Mouse (Mus musculus): ENCODE results near the gene Dand5. TPM values are rescaled to one million over a fixed set of nuclear protein-coding genes. Genes with fewer than 3 reads are reported as not detected.
A peak's percentile ranks its signal among the peaks of the same experiment; 100 is the strongest.

Dand5 gene
- total RNA-seq (2021) (10 to 100 TPM; 11.2 to 12.3 TPM), polyA plus RNA-seq (2012; rRNA removed) (6.1 and 7.6 TPM in 2 replicates)
- long read RNA-seq, partial matches to known transcripts = 0 of 14 reads
- long read RNA-seq, other reads (novel, unspliced or antisense) = 14 of 14 reads

DNA sequence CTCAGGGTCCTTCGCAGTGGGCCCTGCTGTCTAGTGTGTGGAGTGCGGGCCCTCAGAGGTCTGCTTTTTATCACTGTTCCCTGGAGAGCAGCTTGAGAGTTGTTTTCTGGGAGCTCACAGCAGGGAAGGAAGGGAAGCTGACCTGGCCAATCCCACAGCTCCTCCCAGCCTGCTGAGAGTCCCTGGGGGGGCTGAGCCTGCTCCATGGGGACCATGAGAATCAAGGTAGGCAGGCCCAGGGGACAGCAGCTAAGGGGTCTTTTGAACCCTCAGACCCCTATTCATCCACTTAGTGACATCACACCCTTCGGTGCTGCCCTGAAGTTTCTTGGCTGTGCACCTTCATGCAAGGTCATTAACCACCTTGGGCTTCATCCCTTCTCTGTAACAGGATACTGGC lies at the start of gene Dand5:
Gene Dand5, minus strand, starts transcription at position 101 of the 400 bp plus-strand sequence.
- H3K9ac ChIP-seq (ENCODE audit: low read depth, low read length) = no peak within 1 kb of the TSS

DNA sequence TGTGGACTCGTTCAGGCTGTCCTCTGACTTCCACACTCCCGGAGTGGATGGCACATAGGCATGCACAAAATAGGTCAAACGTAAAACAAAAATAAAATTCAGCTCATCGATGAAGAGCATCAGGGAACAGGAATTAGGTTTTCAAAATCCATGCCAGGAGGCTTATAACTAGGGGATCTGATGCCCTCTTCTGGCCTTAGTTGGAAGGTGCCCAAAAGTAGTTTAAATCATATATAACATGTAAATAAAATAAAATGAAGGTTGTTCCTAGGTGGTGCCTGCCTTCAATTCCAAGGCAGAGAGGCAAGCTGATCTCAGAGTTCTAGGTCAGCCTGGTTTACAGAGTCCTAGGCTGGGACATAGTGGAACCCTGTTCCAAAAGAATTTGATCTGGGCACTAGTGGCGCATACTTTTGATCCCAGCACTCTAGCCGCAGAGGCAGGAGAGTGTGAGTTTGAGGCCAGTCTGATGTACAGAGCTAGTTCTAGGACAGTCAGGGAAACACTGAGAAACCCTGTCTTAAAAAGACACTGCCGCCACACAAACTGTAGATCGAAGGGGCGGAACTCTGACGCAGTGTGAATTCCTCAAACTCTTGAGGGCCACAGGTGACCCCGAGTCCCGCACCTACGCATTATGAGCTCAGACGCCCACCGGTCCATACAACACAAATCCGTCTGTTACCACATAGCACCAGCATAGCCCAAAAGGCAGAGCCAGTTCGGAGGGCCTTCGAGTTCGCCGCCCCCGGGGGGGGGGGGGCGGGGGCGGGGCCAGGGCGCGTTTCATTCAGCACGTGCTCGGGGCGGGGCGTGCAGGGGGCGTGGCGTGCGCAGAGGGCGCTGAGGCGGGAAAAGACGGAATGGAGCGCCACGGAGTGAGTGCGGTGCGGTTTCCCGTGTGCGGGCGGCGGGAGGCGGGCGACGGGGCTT lies 49.0 kb upstream of the Dand5 start, which contains the start of gene Syce2:
Gene Syce2, plus strand, starts transcription at position 736 of the 933 bp plus-strand sequence.
- H3K4me3 ChIP-seq = peak within 1 kb of the TSS; percentile 50
- H3K27ac ChIP-seq = no peak within 1 kb of the TSS
- 12% methylated on average over 44 of the region's 46 CpGs for WGBS

More for the DNA sequence above, at the start of gene Dand5:
- no peak for TF ChIP-seq EP300 (IDR thresholded peaks at IDR 0.05; ENCODE audit: insufficient read depth, low read depth, low read length)
- no peak for TF ChIP-seq POLR2A (IDR thresholded peaks at IDR 0.05; ENCODE audit: insufficient read depth, low read depth, low read length)
- TF ChIP-seq CTCF (IDR thresholded peaks at IDR 0.05) = no peak
- whole genome bisulfite sequencing = 59% methylated on average over 3 of the region's 3 CpGs
- intact Hi-C loops (cut with DNase I) = loop anchor here (5.0 kb wide), 1 partner anchor 460 kb away; no protein-coding TSS in a partner anchor
- Histone ChIP-seq H3K27ac (no peak within 1 kb of the TSS), H3K36me3 (ENCODE audit: control insufficient read depth, insufficient read depth, low read length) (no peaks in the 10 kb centered on the region), H3K4me1 (ENCODE audit: control insufficient read depth, insufficient read depth, low read length) (no peaks in the 10 kb centered on the region), H3K4me3 (no peak within 1 kb of the TSS), H3K27me3 (ENCODE audit: control insufficient read depth, insufficient read depth, low read length) (no peaks in the 10 kb centered on the region), H3K79me2 (replicated peaks; ENCODE audit: control insufficient read depth, insufficient read depth, low read length) (no peaks in the 10 kb centered on the region)
- no peak for DNase-seq

GRCm38 (mm10) chr8:84856864-84857441 lies 34.3 kb upstream of the Dand5 start, which contains the start of gene Farsa:
TSS of gene Farsa (plus strand) at chr8:84856989.
- H3K9ac ChIP-seq (ENCODE audit: low read depth, low read length) = peak within 1 kb of the TSS; percentile 98
- H3K4me3 ChIP-seq = peak within 1 kb of the TSS; percentile 73
- under 1% methylated on average over 39 of the region's 39 CpGs for WGBS
- H3K27ac ChIP-seq = peak within 1 kb of the TSS; percentile 92
- H3K27me3 ChIP-seq (ENCODE audit: control insufficient read depth, insufficient read depth, low read length) = no peaks in the 10 kb centered on the region
- no peaks in the 10 kb centered on the region; the same call in 1 of the 2 replicates for H3K36me3 ChIP-seq (ENCODE audit: control insufficient read depth, insufficient read depth, low read length)
- DNase-seq = peak; percentile 93 to 94
- 0 out of 2 replicates have a peak, but pooled peaks cover 1% of the 10 kb centered on the region for H3K79me2 ChIP-seq (replicated peaks; ENCODE audit: control insufficient read depth, insufficient read depth, low read length)
- H3K4me1 ChIP-seq (ENCODE audit: control insufficient read depth, insufficient read depth, low read length) = no peaks in the 10 kb centered on the region
- TF ChIP-seq CTCF (IDR thresholded peaks at IDR 0.05) (no peak), EP300 (IDR thresholded peaks at IDR 0.05; ENCODE audit: insufficient read depth, low read depth, low read length) (peak; percentile 82; the same call in 1 of the 2 replicates), POLR2A (IDR thresholded peaks at IDR 0.05; ENCODE audit: insufficient read depth, low read depth, low read length) (peak; percentile 92)
- intact Hi-C loops (cut with DNase I) = loop anchor here (1.0 to 5.0 kb wide), 3 partner anchors 9 to 110 kb away; partner anchors contain the start of genes Gm49661, Prdx2 and Rnaseh2a

More for the DNA sequence above, 49.0 kb upstream of the Dand5 start, which contains the start of gene Syce2:
- TF ChIP-seq CTCF (IDR thresholded peaks at IDR 0.05) (peak; percentile 50), POLR2A (IDR thresholded peaks at IDR 0.05; ENCODE audit: insufficient read depth, low read depth, low read length) (no peak), EP300 (IDR thresholded peaks at IDR 0.05; ENCODE audit: insufficient read depth, low read depth, low read length) (no peak)
- intact Hi-C loops (cut with DNase I) = no loop called here
- Histone ChIP-seq H3K4me1 (ENCODE audit: control insufficient read depth, insufficient read depth, low read length) (peaks cover 3% of the 10 kb centered on the region; the same call in 1 of the 2 replicates), H3K79me2 (replicated peaks; ENCODE audit: control insufficient read depth, insufficient read depth, low read length) (no peaks in the 10 kb centered on the region), H3K27me3 (ENCODE audit: control insufficient read depth, insufficient read depth, low read length) (no peaks in the 10 kb centered on the region), H3K9ac (ENCODE audit: low read depth, low read length) (peak within 1 kb of the TSS; percentile 48), H3K36me3 (ENCODE audit: control insufficient read depth, insufficient read depth, low read length) (no peaks in the 10 kb centered on the region)
- peak; percentile 83 to 85 for DNase-seq

DNA sequence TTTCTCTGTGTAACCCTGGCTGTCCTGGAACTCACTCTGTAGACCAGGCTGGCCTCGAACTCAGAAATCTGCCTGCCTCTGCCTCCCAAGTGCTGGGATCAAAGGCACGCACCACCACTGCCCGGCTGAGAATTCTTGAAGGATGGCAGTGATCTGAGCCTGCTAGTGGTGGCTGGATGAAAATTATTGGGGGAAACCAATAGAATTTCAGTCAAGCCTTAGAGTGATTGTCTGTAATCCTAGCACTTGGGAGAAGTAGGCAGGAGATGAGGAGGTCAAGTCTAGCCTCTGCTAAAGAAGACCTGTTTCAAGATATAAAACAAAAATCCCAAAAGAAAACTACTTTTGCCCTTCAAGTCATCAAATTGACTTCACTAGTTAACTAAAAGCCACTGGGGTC lies 33.8 kb upstream of the Dand5 start:
- Histone ChIP-seq H3K79me2 (replicated peaks; ENCODE audit: control insufficient read depth, insufficient read depth, low read length) (0 out of 2 replicates have a peak, but pooled peaks cover 1% of the 10 kb centered on the region), H3K36me3 (ENCODE audit: control insufficient read depth, insufficient read depth, low read length) (no peaks in the 10 kb centered on the region; the same call in 1 of the 2 replicates), H3K4me3 (no peak overlapping the region), H3K4me1 (ENCODE audit: control insufficient read depth, insufficient read depth, low read length) (no peaks in the 10 kb centered on the region), H3K27ac (no peak overlapping the region), H3K27me3 (ENCODE audit: control insufficient read depth, insufficient read depth, low read length) (no peaks in the 10 kb centered on the region), H3K9ac (ENCODE audit: low read depth, low read length) (no peak overlapping the region)
- DNase-seq = no peak
- no peak for TF ChIP-seq EP300 (IDR thresholded peaks at IDR 0.05; ENCODE audit: insufficient read depth, low read depth, low read length)
- TF ChIP-seq CTCF (IDR thresholded peaks at IDR 0.05) = no peak
- TF ChIP-seq POLR2A (IDR thresholded peaks at IDR 0.05; ENCODE audit: insufficient read depth, low read depth, low read length) = no peak
- intact Hi-C loops (cut with DNase I) = loop anchor here (1.0 to 5.0 kb wide), 3 partner anchors 8 to 111 kb away; partner anchors contain the start of genes Gm49661, Prdx2 and Rnaseh2a
- 92% methylated on average over 3 of the region's 3 CpGs for WGBS

- peak overlapping the region; percentile 89 for H3K27ac ChIP-seq
- H3K36me3 ChIP-seq (ENCODE audit: control insufficient read depth, insufficient read depth, low read length) = peaks cover 15% of the 10 kb centered on the region
- intact Hi-C loops (cut with DNase I) = loop anchor here (1.0 to 5.0 kb wide), 2 partner anchors 8 to 54 kb away; partner anchors contain the start of genes Farsa and Klf1
- no peak for TF ChIP-seq EP300 (IDR thresholded peaks at IDR 0.05; ENCODE audit: insufficient read depth, low read depth, low read length)
- peak overlapping the region; percentile 60; the same call in 1 of the 2 replicates for H3K4me3 ChIP-seq
- no peak for DNase-seq
- H3K4me1 ChIP-seq (ENCODE audit: control insufficient read depth, insufficient read depth, low read length) = peaks cover 5% of the 10 kb centered on the region
- H3K27me3 ChIP-seq (ENCODE audit: control insufficient read depth, insufficient read depth, low read length) = no peaks in the 10 kb centered on the region
- 37% methylated on average over 6 of the region's 6 CpGs for WGBS
- no peak overlapping the region for H3K9ac ChIP-seq (ENCODE audit: low read depth, low read length)
- H3K79me2 ChIP-seq (replicated peaks; ENCODE audit: control insufficient read depth, insufficient read depth, low read length) = no peaks in the 10 kb centered on the region; the same call in 1 of the 2 replicates
Observed at GRCm38 (mm10) chr8:84847684-84848435, 25.2 kb upstream of the Dand5 start.

Data from heart, adult 2 months (tissue).